ENCODE assay signal across 8 mouse cellular contexts in the genomic region with DNA sequence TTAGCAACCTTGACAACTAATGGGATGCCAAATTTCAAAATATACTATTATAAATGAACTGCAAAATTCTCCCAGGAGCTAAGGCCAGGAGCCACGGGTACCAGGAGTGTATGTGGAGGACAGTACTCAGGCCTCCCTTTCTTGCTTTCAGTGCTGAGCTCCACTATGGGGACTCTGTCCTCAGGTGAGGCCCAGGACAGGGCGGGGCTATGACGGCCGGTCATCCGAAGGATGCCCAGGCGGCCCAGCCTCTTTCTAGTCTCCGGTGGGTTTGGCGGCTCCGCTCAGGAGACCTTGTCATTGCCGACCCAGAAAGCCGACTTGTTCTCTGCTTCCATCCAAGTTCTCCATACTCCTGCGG. TPM values are rescaled to one million over a fixed set of nuclear protein-coding genes. Genes with fewer than 3 reads are reported as not detected.
A peak's percentile ranks its signal among the peaks of the same experiment; 100 is the strongest.
DNase-seq lines count a peak whose midpoint lies in the region; ATAC-seq and TF ChIP-seq lines count a peak whose summit lies in the region.

No protein-coding gene starts in this region.

- peak; percentile 44; the same call in 1 of the 2 replicates for ATAC-seq in embryonic facial prominence, embryonic 15.5 days (ENCODE audit: insufficient number of reproducible peaks, low FRiP score, low TSS enrichment, low read depth)
- ATAC-seq in limb, embryonic 11.5 days (ENCODE audit: insufficient number of reproducible peaks, low FRiP score, low TSS enrichment, low read depth) = peak; percentile 83
- ATAC-seq in neural tube, embryonic 15.5 days (ENCODE audit: low FRiP score) = peak; percentile 74

- H3K4me2 ChIP-seq in embryonic facial prominence, embryonic 15.5 days (replicated peaks) = peak overlapping the region; percentile 46
- H3K4me2 ChIP-seq in limb, embryonic 11.5 days (ENCODE audit: low read depth, severe bottlenecking) = no peak overlapping the region
- H3K4me2 ChIP-seq in neural tube, embryonic 15.5 days = peak overlapping the region; percentile 55

- no peak for TF ChIP-seq CTCF in liver, adult 2 months (IDR thresholded peaks at IDR 0.05; ENCODE audit: low read depth, low read length)

- H3K9ac ChIP-seq in liver, adult 2 months (ENCODE audit: low read depth, low read length) = no peak overlapping the region
- peak overlapping the region; percentile 33; the same call in 1 of the 2 replicates for H3K9ac ChIP-seq in embryonic facial prominence, embryonic 15.5 days
- peak overlapping the region; percentile 65; the same call in 1 of the 2 replicates for H3K9ac ChIP-seq in limb, embryonic 11.5 days (ENCODE audit: low read length)
- peak overlapping the region; percentile 55 for H3K9ac ChIP-seq in neural tube, embryonic 15.5 days (replicated peaks)

- H3K36me3 ChIP-seq in liver, adult 2 months (ENCODE audit: control insufficient read depth, insufficient read depth, low read length) = no peaks in the 10 kb centered on the region
- H3K36me3 ChIP-seq in embryonic facial prominence, embryonic 15.5 days = no peaks in the 10 kb centered on the region
- H3K36me3 ChIP-seq in limb, embryonic 11.5 days (ENCODE audit: control insufficient read depth, insufficient read depth, low read length) = no peaks in the 10 kb centered on the region
- H3K36me3 ChIP-seq in neural tube, embryonic 15.5 days = no peaks in the 10 kb centered on the region

- no peak for TF ChIP-seq POLR2A in liver, adult 2 months (IDR thresholded peaks at IDR 0.05; ENCODE audit: extremely low read depth, insufficient read depth, low read length)

- no peak for DNase-seq in liver, adult 2 months (ENCODE audit: extremely low read depth, low read depth, low spot score)
- DNase-seq in liver = no peak
- DNase-seq in limb, embryonic 11.5 days (ENCODE audit: low spot score) = no peak
- no peak for DNase-seq in frontal cortex, postnatal 10 days (ENCODE audit: low spot score in 2 of 2)
- no peak for DNase-seq in cerebellum, postnatal 4 days (ENCODE audit: low spot score in 2 of 2)
- no peak for DNase-seq in layer of hippocampus, adult 11-12 months (ENCODE audit: low spot score)

- no peaks in the 10 kb centered on the region for H3K27me3 ChIP-seq in liver, adult 2 months (ENCODE audit: control insufficient read depth, insufficient read depth, low read length)
- peaks cover 8% of the 10 kb centered on the region; the same call in 1 of the 2 replicates for H3K27me3 ChIP-seq in embryonic facial prominence, embryonic 15.5 days
- H3K27me3 ChIP-seq in limb, embryonic 11.5 days (ENCODE audit: control insufficient read depth, insufficient read depth, low read length) = 0 out of 2 replicates have a peak, but pooled peaks cover 8% of the 10 kb centered on the region
- H3K27me3 ChIP-seq in neural tube, embryonic 15.5 days (replicated peaks) = peaks cover 3% of the 10 kb centered on the region; the same call in 1 of the 2 replicates

- H3K9me3 ChIP-seq in embryonic facial prominence, embryonic 15.5 days (replicated peaks) = no peaks in the 10 kb centered on the region
- H3K9me3 ChIP-seq in limb, embryonic 11.5 days (ENCODE audit: control insufficient read depth, low read length) = no peaks in the 10 kb centered on the region
- H3K9me3 ChIP-seq in neural tube, embryonic 15.5 days (replicated peaks) = no peaks in the 10 kb centered on the region

- H3K79me2 ChIP-seq in liver, adult 2 months (ENCODE audit: control insufficient read depth, insufficient read depth, low read length) = 0 out of 2 replicates have a peak, but pooled peaks cover 3% of the 10 kb centered on the region

- peaks cover 3% of the 10 kb centered on the region; the same call in 1 of the 2 replicates for H3K4me1 ChIP-seq in liver, adult 2 months (ENCODE audit: control insufficient read depth, insufficient read depth, low read length)
- H3K4me1 ChIP-seq in embryonic facial prominence, embryonic 15.5 days = 0 out of 2 replicates have a peak, but pooled peaks cover 9% of the 10 kb centered on the region
- H3K4me1 ChIP-seq in limb, embryonic 11.5 days (ENCODE audit: control insufficient read depth, insufficient read depth, low read length) = no peaks in the 10 kb centered on the region
- peaks cover 6% of the 10 kb centered on the region for H3K4me1 ChIP-seq in neural tube, embryonic 15.5 days

- peak overlapping the region; percentile 92 for H3K4me3 ChIP-seq in liver, adult 2 months (ENCODE audit: insufficient read depth, low read depth, low read length)
- peak overlapping the region; percentile 60 for H3K4me3 ChIP-seq in embryonic facial prominence, embryonic 15.5 days (replicated peaks)
- peak overlapping the region; percentile 46 for H3K4me3 ChIP-seq in limb, embryonic 11.5 days (ENCODE audit: low read depth, low read length)
- H3K4me3 ChIP-seq in neural tube, embryonic 15.5 days (replicated peaks) = peak overlapping the region; percentile 59

- H3K27ac ChIP-seq in liver, adult 2 months (replicated peaks; ENCODE audit: insufficient read depth, low read depth, low read length) = peak overlapping the region; percentile 34; the same call in 1 of the 2 replicates
- peak overlapping the region; percentile 82; the same call in 1 of the 2 replicates for H3K27ac ChIP-seq in embryonic facial prominence, embryonic 15.5 days (replicated peaks)
- H3K27ac ChIP-seq in limb, embryonic 11.5 days (replicated peaks; ENCODE audit: low read depth, low read length) = no peak overlapping the region
- H3K27ac ChIP-seq in neural tube, embryonic 15.5 days (replicated peaks) = peak overlapping the region; percentile 85; the same call in 1 of the 2 replicates

- under 1% methylated on average over 12 of the region's 12 CpGs for WGBS in liver, adult 2 months
- 13% methylated on average over 6 of the region's 12 CpGs for WGBS in embryonic facial prominence, embryonic 15.5 days
- WGBS in limb, embryonic 11.5 days = 39% methylated on average over 12 of the region's 12 CpGs
- 18% methylated on average over 12 of the region's 12 CpGs for WGBS in neural tube, embryonic 15.5 days

RNA-seq across cellular contexts. Expression of a gene that starts 0.3 kb away (rescaled TPM):
- 24.3 and 28.6 TPM in 2 replicates for total RNA-seq in liver, adult 2 months (2014; rRNA removed)
- polyA plus RNA-seq in liver, adult 2 months (2012; rRNA removed) = 11.4 and 15.2 TPM in 2 replicates
- polyA plus RNA-seq in embryonic facial prominence, embryonic 15.5 days (2015; fragmentation: Nextera tagmentation; extraction: Ambion mirVana) = 19.1 and 20.0 TPM in 2 replicates
- 15.7 and 19.3 TPM in 2 replicates for polyA plus RNA-seq in limb, embryonic 11.5 days (2014; fragmentation: Nextera tagmentation; extraction: Ambion mirVana)
- polyA plus RNA-seq in neural tube, embryonic 15.5 days (2015; fragmentation: Nextera tagmentation; extraction: Ambion mirVana) = 9.8 and 11.2 TPM in 2 replicates
